Mouse (Mus musculus) midbrain, embryonic 14.5 days (tissue): ENCODE measurements at regions not wholly inside any gene's neighbourhood (a gene's known extent, or its start where the extent isn't known, plus 50 kb on each side); places are given as distances from the start of the nearest gene placed in this dataset.

Source experiments
- ATAC-seq: fragments of 200-750 bp; cut with Nextera tagmentation; 2 replicates; pipeline ENCODE4 v1.8.0; 2017; ENCODE audit warnings: moderate number of reproducible peaks, moderate library complexity; ENCODE audit not compliant: low FRiP score, low TSS enrichment
- DNase-seq: peaks from one replicate; pipeline ENCODE4 v3.0.0-alpha.2; 2015
- H3K27ac ChIP-seq: fragments of 300-500 bp; sonication (generic); replicated peaks from 2 replicates; pipeline ENCODE4 v1.5.1; 2014; ENCODE audit warnings: mild to moderate bottlenecking, low read depth, low read length, moderate library complexity
- H3K27me3 ChIP-seq: fragments of 300-500 bp; sonication (generic); 2 replicates; pipeline ENCODE4 v1.6.1; 2014; ENCODE audit warnings: low read length, control low read depth, mixed read lengths; ENCODE audit not compliant: control insufficient read depth, insufficient read depth
- H3K36me3 ChIP-seq: fragments of 300-500 bp; sonication (generic); 2 replicates; pipeline ENCODE4 v1.6.1; 2014; ENCODE audit warnings: low read length, control low read depth; ENCODE audit not compliant: control insufficient read depth, insufficient read depth
- H3K4me1 ChIP-seq: fragments of 300-500 bp; sonication (generic); 2 replicates; pipeline ENCODE4 v1.6.1; 2014; ENCODE audit warnings: mild to moderate bottlenecking, antibody characterized with exemption, low read length, control low read depth; ENCODE audit not compliant: control insufficient read depth, insufficient read depth
- H3K4me2 ChIP-seq: fragments of 300-500 bp; sonication (generic); 2 replicates; pipeline ENCODE4 v1.6.1; 2014; ENCODE audit warnings: mild to moderate bottlenecking, low read length, moderate library complexity
- H3K4me3 ChIP-seq: fragments of 300-500 bp; sonication (generic); replicated peaks from 2 replicates; pipeline ENCODE4 v1.5.1; 2014; ENCODE audit warnings: low read depth, low read length
- H3K9ac ChIP-seq: fragments of 300-500 bp; sonication (generic); replicated peaks from 2 replicates; pipeline ENCODE4 v1.6.1; 2014; ENCODE audit warnings: mild to moderate bottlenecking, low read length, moderate library complexity
- H3K9me3 ChIP-seq: fragments of 300-500 bp; sonication (generic); 2 replicates; pipeline ENCODE4 v1.6.1; 2016; ENCODE audit warnings: low read length, control low read depth, mixed read lengths; ENCODE audit not compliant: control insufficient read depth
- WGBS: fragments of 180-500 bp; shearing (Covaris S2); extraction: QIAGEN DNeasy Blood & Tissue Kit; methylation state at CpG from one replicate; pipeline ENCODE4 v1.1.7; 2014; 5-methylcytosine and 5-hydroxymethylcytosine counted together

DNA sequence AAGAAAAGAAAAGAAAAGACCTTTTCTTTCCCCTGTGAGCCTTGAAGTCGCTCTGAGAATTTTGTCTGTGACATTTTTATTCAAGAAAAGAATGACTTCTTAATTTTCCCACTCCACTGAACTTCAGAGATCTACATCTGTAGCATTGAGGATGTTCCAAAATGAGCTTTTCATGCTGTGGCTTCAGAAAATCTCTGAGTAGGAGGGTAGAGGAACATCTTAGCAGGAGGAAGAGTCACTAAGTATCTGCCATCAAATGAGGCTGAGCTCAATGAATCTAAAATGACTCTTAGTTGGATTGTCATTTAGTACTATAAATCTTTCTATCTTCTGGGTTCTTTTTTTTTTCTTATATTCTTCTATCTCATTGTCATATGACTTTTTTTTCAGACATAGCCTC lies 1817.8 kb upstream of the Sel1l start:
- no peak for ATAC-seq
- Histone ChIP-seq H3K9me3 (no peaks in the 10 kb centered on the region), H3K36me3 (no peaks in the 10 kb centered on the region), H3K9ac (no peak overlapping the region), H3K4me2 (no peak overlapping the region), H3K4me1 (no peaks in the 10 kb centered on the region), H3K27ac (no peak overlapping the region), H3K27me3 (no peaks in the 10 kb centered on the region), H3K4me3 (no peak overlapping the region)
- 44% methylated on average over 1 of the region's 1 CpGs for WGBS
- no peak for DNase-seq
